Mouse (Mus musculus): Measurements from ENCODE around the gene Cnot8.

DNA sequence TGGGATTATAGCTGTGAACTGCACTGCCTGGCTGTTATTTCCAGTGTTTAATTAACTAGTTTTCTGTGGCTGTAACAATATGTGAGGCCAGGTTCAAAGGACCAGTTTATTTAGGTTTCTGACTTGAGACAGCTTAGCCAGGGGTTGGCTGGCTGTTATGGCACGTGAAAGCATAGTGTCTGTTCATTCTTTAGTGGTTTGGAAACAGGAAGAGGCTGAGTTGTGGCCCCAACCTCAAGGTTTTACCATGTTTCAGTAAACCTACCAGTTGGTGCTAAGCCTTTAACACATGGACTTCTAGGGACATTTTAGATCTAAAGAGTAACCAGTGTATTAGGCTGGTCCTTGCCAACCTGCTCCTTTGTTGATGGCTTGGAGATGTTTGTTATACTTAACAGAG, 12.6 kb downstream of the Cnot8 start:
- TF ChIP-seq CTCF (IDR thresholded peaks at IDR 0.05; ENCODE audit: borderline replicate concordance, insufficient read depth, low read depth, low read length): no peak
- TF ChIP-seq POLR2A (IDR thresholded peaks at IDR 0.05; ENCODE audit: borderline replicate concordance, insufficient read depth, low read length): no peak
